Mouse (Mus musculus) CH12.LX (cell line): Measurements from ENCODE around the gene Cnst. TPM values are rescaled to one million over a fixed set of nuclear protein-coding genes. Genes with fewer than 3 reads are reported as not detected.

Experiments used
- DNase-seq: peaks from one replicate; pipeline ENCODE4 v3.0.0-alpha.2; 2013; ENCODE audit errors: extremely low read depth
- H3K27ac ChIP-seq: 2 replicates; pipeline ENCODE4 v1.5.1; 2012; ENCODE audit warnings: low read depth, mild to moderate bottlenecking, control low read depth, moderate library complexity; ENCODE audit not compliant: insufficient read depth
- H3K27me3 ChIP-seq: replicated peaks from 2 replicates; pipeline ENCODE3; 2012; ENCODE audit warnings: inconsistent platforms
- H3K36me3 ChIP-seq, 2 experiments: replicated peaks in 1 of 2; 2 replicates each; pipeline versions ENCODE3 to v1.6.1; 2012; ENCODE audit warnings: inconsistent platforms in 1 of 2, low read length in 1 of 2, mild to moderate bottlenecking in 1 of 2, mixed read lengths in 1 of 2, moderate library complexity in 1 of 2; ENCODE audit not compliant: control insufficient read depth in 1 of 2, insufficient read depth in 1 of 2
- H3K4me1 ChIP-seq, 2 experiments: 2 replicates each; pipeline ENCODE4 v1.6.1; 2012; ENCODE audit warnings: inconsistent platforms in 1 of 2, moderate library complexity in 1 of 2; ENCODE audit not compliant: insufficient read depth in 2 of 2, control insufficient read depth in 1 of 2
- H3K4me2 ChIP-seq: 2 replicates; pipeline ENCODE4 v1.6.1; 2012; ENCODE audit warnings: low read depth, mild to moderate bottlenecking, control low read depth; ENCODE audit not compliant: poor library complexity, insufficient read depth, severe bottlenecking
- H3K4me3 ChIP-seq, 3 experiments: fragments of 150-350 bp in 1 of 3; sonication (generic) in 1 of 3; replicated peaks in 1 of 3; 2 replicates each; pipeline versions ENCODE3 to v1.5.1; 2011 to 2012; ENCODE audit warnings: low read depth in 2 of 3, low read length in 2 of 3, mild to moderate bottlenecking in 2 of 3, moderate library complexity in 2 of 3, control low read depth in 1 of 3, improper control_type of control experiment in 1 of 3, inconsistent platforms in 1 of 3, mixed read lengths in 1 of 3; ENCODE audit not compliant: poor library complexity in 1 of 3
- H3K79me2 ChIP-seq: replicated peaks from 2 replicates; pipeline ENCODE4 v1.6.1; 2012; ENCODE audit warnings: mild to moderate bottlenecking, moderate library complexity; ENCODE audit not compliant: control insufficient read depth, poor library complexity, insufficient read depth, severe bottlenecking; ENCODE audit errors: extremely low read depth
- H3K9ac ChIP-seq: 2 replicates; pipeline ENCODE4 v1.6.1; 2012; ENCODE audit warnings: low read depth, mild to moderate bottlenecking, control low read depth, moderate library complexity; ENCODE audit not compliant: insufficient read depth
- H3K9me3 ChIP-seq: replicated peaks from 2 replicates; pipeline ENCODE3; 2012; ENCODE audit warnings: low read length, inconsistent platforms, mixed read lengths
- BHLHE40 ChIP-seq: IDR thresholded peaks from 2 replicates; pipeline ENCODE4 v1.6.1; 2011; ENCODE audit warnings: mild to moderate bottlenecking, low read depth, low read length, improper control_type of control experiment
- ETS1 ChIP-seq: conservative IDR thresholded peaks from 2 replicates; pipeline ENCODE4 v1.6.1; 2012; ENCODE audit warnings: low read depth, mild to moderate bottlenecking, inconsistent platforms, low read length, improper control_type of control experiment, moderate library complexity
- JUN ChIP-seq: IDR thresholded peaks from 2 replicates; pipeline ENCODE4 v1.6.1; 2011; ENCODE audit warnings: low read depth, mild to moderate bottlenecking, low read length, improper control_type of control experiment, moderate library complexity; ENCODE audit not compliant: insufficient read depth
- JUND ChIP-seq: conservative IDR thresholded peaks from 2 replicates; pipeline ENCODE4 v1.6.1; 2011; ENCODE audit warnings: low read depth, low read length, improper control_type of control experiment
- KAT2A ChIP-seq: IDR thresholded peaks from 2 replicates; pipeline ENCODE4 v1.6.1; 2012; ENCODE audit warnings: low read length, improper control_type of control experiment, inconsistent platforms; ENCODE audit not compliant: insufficient replicate concordance
- MAX ChIP-seq: IDR thresholded peaks from 2 replicates; pipeline ENCODE4 v1.6.1; 2011; ENCODE audit warnings: low read length, improper control_type of control experiment
- NRF1 ChIP-seq: IDR thresholded peaks from 2 replicates; pipeline ENCODE4 v1.6.1; 2014; ENCODE audit warnings: low read depth, mild to moderate bottlenecking, inconsistent platforms, low read length, improper control_type of control experiment, moderate library complexity
- SMC3 ChIP-seq: IDR thresholded peaks from 2 replicates; pipeline ENCODE4 v1.6.1; 2011; ENCODE audit warnings: low read depth, low read length, improper control_type of control experiment
- TCF12 ChIP-seq: IDR thresholded peaks from 2 replicates; pipeline ENCODE4 v1.6.1; 2014; ENCODE audit warnings: low read depth, mild to moderate bottlenecking, inconsistent platforms, low read length, improper control_type of control experiment
- ZC3H11A ChIP-seq: IDR thresholded peaks from 2 replicates; pipeline ENCODE4 v1.6.1; 2012; ENCODE audit warnings: low read depth, mild to moderate bottlenecking, inconsistent platforms, low read length, improper control_type of control experiment
- dilution Hi-C: fragments of 300-500 bp; cut with MboI; formaldehyde crosslinking; loops from 2 replicates; pipeline ENCODE4 v1.14.3; 2020; ENCODE audit warnings: low sequenced_read_pairs; ENCODE audit not compliant: extremely low pct_unique_long_range_greater_than_20kb, extremely low pct_ligation_motif_present
- in situ Hi-C: fragments of 300-500 bp; cut with MboI; formaldehyde crosslinking; loops from 3 replicates; pipeline ENCODE4 v1.14.3; 2019; ENCODE audit warnings: low sequenced_read_pairs, low pct_ligation_motif_present, low pct_unique_long_range_greater_than_20kb, mixed read lengths
- polyA plus RNA-seq: library from polyadenylated mRNA; unstranded; fragments of >175 nt; gene quantifications from 2 replicates; pipeline ENCODE4 v1.2.1, GENCODE M21; 2012; ENCODE audit warnings: low read depth; ENCODE audit not compliant: insufficient read length
- total RNA-seq, 2 experiments: library from RNA; depleted of rRNA; stranded (reverse); fragments of 300-350 nt in 1 of 2; fragments of >200 nt in 1 of 2; gene quantifications; 2 replicates each; pipeline ENCODE4 v1.2.3; 2012 to 2014

Cnst gene
- total and polyA plus RNA-seq, 3 experiments = 7.8 to 10.2 (median 9.3) TPM

DNA sequence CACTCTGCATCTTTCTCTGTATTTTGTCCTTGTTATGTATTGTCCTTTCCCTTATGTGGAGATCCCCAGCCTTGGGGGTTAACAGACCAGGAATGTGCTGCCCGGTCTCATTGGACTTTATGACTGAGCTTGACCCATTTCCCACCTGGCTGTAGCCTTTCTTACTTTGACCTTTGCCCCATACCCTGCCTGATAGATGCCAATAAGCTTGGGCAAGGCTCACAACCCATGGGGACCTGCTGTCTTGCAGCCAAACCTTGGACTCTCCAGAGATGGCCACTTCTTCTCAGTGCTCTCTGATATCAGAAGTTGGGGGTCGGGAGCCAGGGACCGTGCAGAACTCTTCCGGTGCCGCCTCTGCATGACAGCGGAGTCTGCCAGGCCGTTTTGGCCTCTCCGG, 62.4 kb downstream of the Cnst start:
- H3K36me3 ChIP-seq = peaks cover 11 to 50% of the 10 kb centered on the region in 2 experiments
- TF ChIP-seq JUN = no peak
- no peak overlapping the region for H3K9ac ChIP-seq
- DNase-seq = no peak
- H3K4me2 ChIP-seq = no peak overlapping the region
- no peaks in the 10 kb centered on the region for H3K9me3 ChIP-seq
- H3K4me1 ChIP-seq = peaks cover 0 to 8% of the 10 kb centered on the region in 2 experiments; a peak in 2 of 4 replicates
- H3K27ac ChIP-seq = no peak overlapping the region
- dilution Hi-C loops = no loop called here
- no peaks in the 10 kb centered on the region for H3K79me2 ChIP-seq
- H3K27me3 ChIP-seq = no peaks in the 10 kb centered on the region
- in situ Hi-C loops = no loop called here
- no peak overlapping the region for H3K4me3 ChIP-seq

DNA sequence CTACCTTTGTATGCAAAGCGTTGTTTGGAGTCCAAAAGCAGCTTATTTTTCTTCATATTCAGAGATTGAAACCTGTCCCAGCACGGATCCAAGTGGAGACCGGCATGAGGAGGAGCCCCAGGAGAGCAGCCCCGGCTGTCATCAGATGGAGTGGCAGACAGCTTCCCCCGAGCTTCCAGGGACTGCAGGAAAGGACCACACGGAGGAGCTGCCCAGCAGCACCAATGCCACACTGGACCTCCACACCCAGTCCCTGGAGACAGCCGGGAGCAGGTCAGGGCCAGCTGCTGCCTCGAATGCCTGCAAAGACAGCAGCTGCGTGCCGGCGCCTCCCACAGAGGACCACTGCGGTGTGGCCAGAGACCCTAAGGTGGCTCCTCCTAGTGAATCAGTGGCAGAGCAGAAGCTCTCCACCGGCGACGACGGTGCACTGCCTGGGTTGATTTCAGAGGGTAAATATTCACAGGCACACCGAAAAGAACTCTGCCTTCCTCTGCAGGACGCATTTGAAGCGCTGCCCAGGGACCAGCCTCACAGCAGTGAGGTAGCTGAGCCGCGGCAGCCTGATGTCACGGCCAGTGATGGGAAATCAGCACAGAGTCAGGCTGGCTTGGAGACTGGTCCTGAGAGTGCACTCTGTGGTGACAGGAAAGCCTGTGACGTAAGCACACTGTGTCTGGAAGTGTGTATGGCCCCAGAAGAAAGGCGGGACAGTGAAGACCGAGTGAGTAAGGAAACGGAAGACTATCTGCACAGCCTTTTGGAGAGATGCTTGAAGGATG, 63.7 kb downstream of the Cnst start:
- no peaks in the 10 kb centered on the region for H3K27me3 ChIP-seq
- no peak overlapping the region for H3K27ac ChIP-seq
- dilution Hi-C loops (no loop called here), in situ Hi-C loops (no loop called here)
- H3K9me3 ChIP-seq = no peaks in the 10 kb centered on the region
- H3K4me3 ChIP-seq = no peak overlapping the region
- no peak for TF ChIP-seq ETS1
- TF ChIP-seq TCF12 = no peak
- TF ChIP-seq JUND = no peak
- peaks cover 0 to 8% of the 10 kb centered on the region in 2 experiments; a peak in 2 of 4 replicates for H3K4me1 ChIP-seq
- no peak overlapping the region for H3K9ac ChIP-seq
- H3K4me2 ChIP-seq = no peak overlapping the region
- no peaks in the 10 kb centered on the region for H3K79me2 ChIP-seq
- no peak for DNase-seq
- H3K36me3 ChIP-seq = peaks cover 11 to 44% of the 10 kb centered on the region in 2 experiments

DNA sequence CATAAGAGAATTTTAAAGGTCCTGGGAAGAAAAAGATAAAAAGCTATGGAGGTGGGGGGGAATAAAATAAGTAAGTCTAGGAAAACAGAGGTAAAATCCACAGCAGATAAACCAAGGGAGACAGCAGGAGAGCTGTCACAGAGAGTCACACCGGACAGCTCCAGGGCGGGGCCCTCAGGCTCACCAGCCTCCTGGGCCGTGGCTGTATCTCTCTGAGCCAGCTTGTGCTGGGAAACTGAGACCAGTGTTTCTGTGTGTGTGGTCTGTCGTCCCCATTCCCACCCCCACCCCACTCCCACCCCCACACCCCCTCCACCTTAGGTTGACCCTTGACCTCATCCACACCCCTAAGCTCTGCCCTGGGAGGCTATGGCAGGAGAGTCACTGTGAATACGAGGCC, 65.0 kb downstream of the Cnst start:
- Histone ChIP-seq H3K27ac (no peak overlapping the region), H3K27me3 (no peaks in the 10 kb centered on the region), H3K9ac (no peak overlapping the region), H3K79me2 (no peaks in the 10 kb centered on the region), H3K4me2 (no peak overlapping the region), H3K4me1 (peaks cover 0 to under 1% of the 10 kb centered on the region in 2 experiments; a peak in 1 of 4 replicates), H3K36me3 (peaks cover 11 to 46% of the 10 kb centered on the region in 2 experiments), H3K9me3 (no peaks in the 10 kb centered on the region), H3K4me3 (no peak overlapping the region)
- in situ Hi-C loops = no loop called here
- TF ChIP-seq SMC3 (no peak), MAX (no peak), KAT2A (no peak), BHLHE40 (no peak), TCF12 (no peak), NRF1 (no peak), ZC3H11A (no peak)
- no peak for DNase-seq
- dilution Hi-C loops = no loop called here
